Mouse (Mus musculus) hindbrain, embryonic 10.5 days (tissue): Measurements from ENCODE around the gene Rnf186. TPM values are rescaled to one million over a fixed set of nuclear protein-coding genes. Genes with fewer than 3 reads are reported as not detected.
A peak's percentile ranks its signal among the peaks of the same experiment; 100 is the strongest.

ENCODE experiments used
- DNase-seq: peaks from one replicate; pipeline ENCODE4 v3.0.0-alpha.2; 2017; ENCODE audit warnings: low spot score
- H3K27ac ChIP-seq: fragments of 300-500 bp; sonication (generic); 2 replicates; pipeline ENCODE4 v1.5.1; 2016; ENCODE audit warnings: mild to moderate bottlenecking, moderate library complexity
- H3K27me3 ChIP-seq: fragments of 300-500 bp; sonication (generic); 2 replicates; pipeline ENCODE4 v1.6.1; 2016; ENCODE audit warnings: mild to moderate bottlenecking; ENCODE audit not compliant: poor library complexity, insufficient read depth, severe bottlenecking
- H3K36me3 ChIP-seq: fragments of 300-500 bp; sonication (generic); 2 replicates; pipeline ENCODE4 v1.6.1; 2016; ENCODE audit warnings: mild to moderate bottlenecking, moderate library complexity
- H3K4me1 ChIP-seq: fragments of 300-500 bp; sonication (generic); replicated peaks from 2 replicates; pipeline ENCODE4 v1.6.1; 2016; ENCODE audit warnings: mild to moderate bottlenecking
- H3K4me3 ChIP-seq: fragments of 300-500 bp; sonication (generic); 2 replicates; pipeline ENCODE4 v1.5.1; 2016; ENCODE audit warnings: mild to moderate bottlenecking, moderate library complexity
- H3K9me3 ChIP-seq: fragments of 300-500 bp; sonication (generic); 2 replicates; pipeline ENCODE4 v1.6.1; 2016; ENCODE audit warnings: mild to moderate bottlenecking, moderate library complexity
- WGBS: fragments of 180-500 bp; shearing (Covaris S2); methylation state at CpG from one replicate; pipeline ENCODE4 v1.1.7; 2016; 5-methylcytosine and 5-hydroxymethylcytosine counted together
- polyA plus RNA-seq: library from polyadenylated mRNA; unstranded; fragments of >200 nt; fragmentation: Nextera tagmentation; extraction: Ambion mirVana; gene quantifications from 2 replicates; pipeline ENCODE4 v1.2.1, GENCODE M21; 2016

Rnf186 gene
- polyA plus RNA-seq: not detected in 2 replicates

GRCm38 (mm10) chr4:138966866-138967265 is at the start of gene Rnf186:
Gene Rnf186 (plus strand): TSS chr4:138967112.
- DNase-seq: no peak
- Histone ChIP-seq H3K36me3 (no peaks in the 10 kb centered on the region), H3K27ac (no peak within 1 kb of the TSS), H3K27me3 (no peaks in the 10 kb centered on the region; the same call in 1 of the 2 replicates), H3K4me1 (peaks cover 10% of the 10 kb centered on the region; the same call in 1 of the 2 replicates), H3K4me3 (no peak within 1 kb of the TSS), H3K9me3 (no peaks in the 10 kb centered on the region)
- WGBS: 87% methylated on average over 13 of the region's 13 CpGs

DNA sequence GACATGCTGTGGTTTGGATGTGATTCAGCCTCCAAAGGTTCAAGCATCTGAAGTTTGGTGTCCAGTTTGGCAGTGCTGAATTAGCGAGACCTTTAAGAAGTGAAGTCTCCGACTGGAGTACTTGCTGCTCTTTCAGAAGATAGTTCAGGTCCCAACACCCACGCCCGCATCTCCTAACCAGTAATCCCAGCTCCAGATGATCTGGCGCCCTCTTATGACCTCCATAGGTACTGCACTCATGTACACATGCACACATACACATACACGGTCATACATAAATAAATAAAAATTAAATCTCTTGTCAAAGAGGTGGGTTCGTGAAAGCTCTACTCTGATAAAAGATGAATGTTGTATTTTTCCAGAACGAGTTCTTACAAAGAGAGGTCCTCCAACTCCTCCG is 49.6 kb upstream of the Rnf186 start:
- 84% methylated on average over 9 of the region's 9 CpGs for WGBS
- Histone ChIP-seq H3K27ac (no peak overlapping the region), H3K9me3 (0 out of 2 replicates have a peak, but pooled peaks cover 3% of the 10 kb centered on the region), H3K36me3 (no peaks in the 10 kb centered on the region), H3K4me3 (no peak overlapping the region), H3K27me3 (no peaks in the 10 kb centered on the region), H3K4me1 (peaks cover 22% of the 10 kb centered on the region)
- DNase-seq: no peak

GRCm38 (mm10) chr4:138921254-138922130 is 45.4 kb upstream of the Rnf186 start:
- Histone ChIP-seq H3K36me3 (no peaks in the 10 kb centered on the region), H3K27me3 (no peaks in the 10 kb centered on the region), H3K27ac (no peak overlapping the region), H3K4me3 (peak overlapping the region; percentile 30), H3K4me1 (peaks cover 15% of the 10 kb centered on the region), H3K9me3 (0 out of 2 replicates have a peak, but pooled peaks cover 4% of the 10 kb centered on the region)
- no peak for DNase-seq
- WGBS: 37% methylated on average over 20 of the region's 20 CpGs

DNA sequence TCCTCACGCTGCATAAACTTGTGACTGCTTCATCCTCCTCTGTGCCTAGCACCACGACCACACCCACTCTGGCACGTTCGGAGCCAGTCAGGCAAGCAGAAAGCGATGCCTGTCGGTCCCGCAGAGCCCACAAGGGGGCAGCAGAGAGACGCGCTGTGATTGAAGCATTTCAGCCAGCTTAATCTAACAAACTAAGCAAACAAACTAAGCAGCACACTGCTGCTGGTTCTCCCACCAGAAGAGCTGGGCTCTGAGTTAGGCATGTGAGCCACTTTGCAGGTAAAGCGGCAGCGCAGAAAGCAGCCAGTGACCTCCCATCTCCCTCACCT is 44.8 kb upstream of the Rnf186 start:
- Histone ChIP-seq H3K27ac (no peak overlapping the region), H3K4me1 (peaks cover 15% of the 10 kb centered on the region), H3K9me3 (0 out of 2 replicates have a peak, but pooled peaks cover 4% of the 10 kb centered on the region), H3K27me3 (no peaks in the 10 kb centered on the region), H3K36me3 (no peaks in the 10 kb centered on the region), H3K4me3 (peak overlapping the region; percentile 30)
- peak; percentile 93 for DNase-seq
- WGBS: 3% methylated on average over 11 of the region's 11 CpGs

- H3K36me3 ChIP-seq: no peaks in the 10 kb centered on the region
- H3K27me3 ChIP-seq: no peaks in the 10 kb centered on the region
- no peak overlapping the region for H3K27ac ChIP-seq
- no peak overlapping the region for H3K4me3 ChIP-seq
- H3K4me1 ChIP-seq: peaks cover 15% of the 10 kb centered on the region
- no peak for DNase-seq
- 85% methylated on average over 2 of the region's 2 CpGs for WGBS
- 0 out of 2 replicates have a peak, but pooled peaks cover 2% of the 10 kb centered on the region for H3K9me3 ChIP-seq
Measured at GRCm38 (mm10) chr4:138925561-138925960, 41.4 kb upstream of the Rnf186 start.

DNA sequence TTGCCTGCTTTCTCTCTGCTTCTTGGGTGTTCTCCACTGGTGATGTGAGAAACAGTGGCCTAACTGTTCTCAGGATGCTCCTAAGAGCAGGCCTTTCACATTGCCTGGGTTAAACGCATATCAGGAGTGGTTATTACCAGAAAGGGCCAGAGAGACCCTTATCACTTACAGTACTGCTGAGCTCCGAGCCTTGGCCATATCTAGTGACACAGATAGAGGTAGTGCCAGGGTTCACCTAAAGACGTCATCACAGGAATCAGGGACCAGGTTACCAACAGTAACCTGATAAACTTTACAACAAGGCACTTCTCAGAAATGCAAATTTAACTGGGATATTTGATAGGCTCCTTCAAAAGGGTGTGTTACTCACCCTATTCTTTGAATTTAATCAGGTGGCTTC is 33.0 kb upstream of the Rnf186 start:
- no peak overlapping the region for H3K27ac ChIP-seq
- H3K4me3 ChIP-seq: no peak overlapping the region
- DNase-seq: no peak
- 79% methylated on average over 3 of the region's 3 CpGs for WGBS
- H3K27me3 ChIP-seq: no peaks in the 10 kb centered on the region
- H3K4me1 ChIP-seq: no peaks in the 10 kb centered on the region
- no peaks in the 10 kb centered on the region for H3K9me3 ChIP-seq
- H3K36me3 ChIP-seq: no peaks in the 10 kb centered on the region

DNA sequence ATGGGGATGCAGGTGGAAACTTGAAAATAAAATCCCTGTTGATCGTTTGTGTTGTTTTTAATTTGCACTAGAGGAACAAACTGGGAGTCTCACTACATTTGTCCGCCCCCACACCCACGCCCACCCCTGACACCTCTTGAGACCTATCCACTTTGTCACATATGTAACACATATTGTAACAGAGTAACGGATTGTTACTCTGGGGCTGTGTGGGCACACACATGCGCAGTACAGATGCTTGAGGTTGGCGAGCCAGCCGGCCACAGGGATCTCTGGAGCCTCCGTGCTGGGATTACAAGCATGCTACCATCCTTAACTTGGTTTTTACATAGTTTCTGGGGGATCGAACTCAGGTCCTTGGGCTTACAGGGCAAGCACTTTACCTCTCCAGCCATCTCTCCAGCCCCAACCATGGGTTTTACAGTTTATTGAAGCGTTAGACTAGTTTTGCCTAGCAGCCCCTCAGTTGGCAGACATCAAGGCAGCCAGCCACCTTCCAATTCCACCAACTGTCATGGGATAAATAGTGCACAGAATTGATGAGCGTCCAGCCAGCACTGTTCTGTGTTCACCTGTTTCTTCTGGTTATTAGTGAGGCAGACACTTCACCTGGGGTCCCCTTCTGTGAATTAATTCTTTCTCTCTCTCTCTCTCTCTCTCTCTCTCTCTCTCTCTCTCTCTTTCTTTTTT is 32.3 kb upstream of the Rnf186 start:
- 88% methylated on average over 11 of the region's 11 CpGs for WGBS

DNA sequence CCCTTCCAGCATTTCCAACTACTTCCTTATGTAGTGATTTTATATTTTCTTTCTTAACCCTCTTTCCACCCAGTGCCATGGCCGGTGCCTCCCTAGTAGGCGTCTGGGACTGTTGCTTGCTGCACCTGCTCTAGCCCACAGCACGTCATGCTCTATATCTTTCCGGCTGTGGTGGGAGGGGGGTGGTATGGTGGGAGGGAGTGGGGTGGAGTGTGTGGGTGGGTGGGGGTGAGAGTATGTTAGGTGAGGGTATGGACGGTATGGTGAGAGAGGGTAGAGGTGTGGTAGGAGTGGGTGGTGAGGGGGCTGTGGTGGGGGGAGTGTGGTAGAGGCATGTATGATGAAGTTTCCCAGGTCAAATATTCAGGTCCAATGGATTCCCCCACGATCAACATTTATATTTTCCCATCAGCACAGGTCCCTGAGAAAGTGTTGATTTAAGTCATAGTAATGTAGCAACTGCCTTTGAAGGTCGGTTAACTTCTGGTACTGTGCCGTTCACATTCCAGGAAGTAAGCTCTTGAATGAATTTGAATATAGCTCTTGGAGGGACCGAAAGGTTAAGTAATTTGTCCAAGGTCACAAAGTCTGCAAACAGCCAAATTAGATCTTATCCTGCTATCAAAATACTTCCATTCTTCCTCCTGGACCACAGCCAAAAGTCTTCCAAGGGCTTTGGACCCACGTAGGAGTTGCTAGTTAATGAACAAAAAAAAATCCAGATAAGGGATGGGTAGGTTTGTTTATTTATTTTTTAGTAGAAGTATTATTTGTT is 28.2 kb upstream of the Rnf186 start:
- Histone ChIP-seq H3K36me3 (no peaks in the 10 kb centered on the region), H3K4me1 (peaks cover 20% of the 10 kb centered on the region), H3K27me3 (no peaks in the 10 kb centered on the region), H3K9me3 (no peaks in the 10 kb centered on the region), H3K27ac (no peak overlapping the region), H3K4me3 (no peak overlapping the region)
- 85% methylated on average over 10 of the region's 10 CpGs for WGBS
- no peak for DNase-seq

More for the DNA sequence above, 32.3 kb upstream of the Rnf186 start:
- Histone ChIP-seq H3K27ac (no peak overlapping the region), H3K36me3 (no peaks in the 10 kb centered on the region), H3K27me3 (no peaks in the 10 kb centered on the region), H3K4me1 (peaks cover 5% of the 10 kb centered on the region), H3K4me3 (no peak overlapping the region), H3K9me3 (no peaks in the 10 kb centered on the region)
- DNase-seq: no peak

DNA sequence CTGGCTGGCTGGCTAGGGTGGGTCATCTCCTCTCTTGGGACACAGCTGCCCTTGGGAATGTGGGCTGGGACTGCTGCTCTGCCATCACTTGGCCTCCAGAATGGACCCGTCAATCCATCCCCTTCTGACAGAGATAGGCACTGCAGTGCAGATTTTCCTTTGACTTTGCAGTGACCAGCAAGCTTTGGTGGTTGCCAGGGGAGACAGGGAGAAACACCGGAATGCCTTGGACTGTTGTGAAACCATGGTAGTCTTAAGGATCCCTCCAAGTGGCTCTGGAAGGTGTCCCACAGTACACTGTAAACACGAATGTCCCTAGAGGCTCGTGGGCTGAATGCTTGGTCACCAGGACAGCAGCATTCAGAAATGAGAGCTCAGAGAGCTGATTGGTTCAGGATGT is 27.4 kb upstream of the Rnf186 start:
- WGBS: 59% methylated on average over 4 of the region's 4 CpGs

DNA sequence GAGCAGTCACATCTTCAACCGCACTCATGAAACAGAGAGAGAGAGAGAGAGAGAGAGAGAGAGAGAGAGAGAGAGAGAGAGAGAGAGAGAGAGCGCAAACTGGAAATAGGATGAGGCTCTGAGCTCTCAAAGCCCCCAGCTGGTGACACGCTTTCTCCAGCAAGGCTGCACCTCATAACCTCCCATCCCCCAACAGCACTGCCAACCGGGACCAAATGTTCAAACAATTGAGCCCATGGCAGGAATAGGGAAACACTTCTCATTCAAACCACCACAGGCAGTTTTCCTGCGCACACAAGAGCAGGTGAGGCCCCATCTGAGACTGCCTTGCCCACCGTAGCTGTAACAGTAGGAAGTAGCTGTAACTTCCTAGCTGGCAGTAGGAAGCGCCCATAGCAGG is 25.5 kb upstream of the Rnf186 start:
- H3K27ac ChIP-seq: no peak overlapping the region
- peaks cover 24% of the 10 kb centered on the region for H3K4me1 ChIP-seq
- H3K9me3 ChIP-seq: no peaks in the 10 kb centered on the region
- no peaks in the 10 kb centered on the region for H3K27me3 ChIP-seq
- DNase-seq: no peak
- 41% methylated on average over 7 of the region's 7 CpGs for WGBS
- H3K4me3 ChIP-seq: no peak overlapping the region
- H3K36me3 ChIP-seq: no peaks in the 10 kb centered on the region

More for the DNA sequence above, 27.4 kb upstream of the Rnf186 start:
- H3K27me3 ChIP-seq: no peaks in the 10 kb centered on the region
- peaks cover 24% of the 10 kb centered on the region for H3K4me1 ChIP-seq
- DNase-seq: no peak
- H3K27ac ChIP-seq: no peak overlapping the region
- no peak overlapping the region for H3K4me3 ChIP-seq
- no peaks in the 10 kb centered on the region for H3K9me3 ChIP-seq
- no peaks in the 10 kb centered on the region for H3K36me3 ChIP-seq

GRCm38 (mm10) chr4:138941966-138942365 is 24.9 kb upstream of the Rnf186 start:
- DNase-seq: no peak
- H3K27me3 ChIP-seq: no peaks in the 10 kb centered on the region
- 68% methylated on average over 6 of the region's 6 CpGs for WGBS
- no peaks in the 10 kb centered on the region for H3K9me3 ChIP-seq
- 0 out of 2 replicates have a peak overlapping the region, but pooled peaks have one; percentile 16 for H3K27ac ChIP-seq
- no peaks in the 10 kb centered on the region for H3K36me3 ChIP-seq
- H3K4me1 ChIP-seq: peaks cover 24% of the 10 kb centered on the region
- H3K4me3 ChIP-seq: no peak overlapping the region

- Histone ChIP-seq H3K4me3 (no peak overlapping the region), H3K27ac (no peak overlapping the region; the same call in 1 of the 2 replicates), H3K9me3 (no peaks in the 10 kb centered on the region), H3K4me1 (peaks cover 24% of the 10 kb centered on the region), H3K36me3 (no peaks in the 10 kb centered on the region), H3K27me3 (no peaks in the 10 kb centered on the region)
- DNase-seq: peak; percentile 68
- WGBS: 31% methylated on average over 15 of the region's 15 CpGs
Measured at GRCm38 (mm10) chr4:138943730-138944129, 23.2 kb upstream of the Rnf186 start.
